Mouse (Mus musculus): ENCODE measurements around the gene Ddx20.

Ddx20 gene

GRCm38 (mm10) chr3:105668161-105668560 is 19.2 kb downstream of the Ddx20 start:
- no peak for DNase-seq (ENCODE audit: low read depth, low spot score)

GRCm38 (mm10) chr3:105666996-105667523 is 20.3 kb downstream of the Ddx20 start:
- DNase-seq (ENCODE audit: low read depth, low spot score) = no peak

DNA sequence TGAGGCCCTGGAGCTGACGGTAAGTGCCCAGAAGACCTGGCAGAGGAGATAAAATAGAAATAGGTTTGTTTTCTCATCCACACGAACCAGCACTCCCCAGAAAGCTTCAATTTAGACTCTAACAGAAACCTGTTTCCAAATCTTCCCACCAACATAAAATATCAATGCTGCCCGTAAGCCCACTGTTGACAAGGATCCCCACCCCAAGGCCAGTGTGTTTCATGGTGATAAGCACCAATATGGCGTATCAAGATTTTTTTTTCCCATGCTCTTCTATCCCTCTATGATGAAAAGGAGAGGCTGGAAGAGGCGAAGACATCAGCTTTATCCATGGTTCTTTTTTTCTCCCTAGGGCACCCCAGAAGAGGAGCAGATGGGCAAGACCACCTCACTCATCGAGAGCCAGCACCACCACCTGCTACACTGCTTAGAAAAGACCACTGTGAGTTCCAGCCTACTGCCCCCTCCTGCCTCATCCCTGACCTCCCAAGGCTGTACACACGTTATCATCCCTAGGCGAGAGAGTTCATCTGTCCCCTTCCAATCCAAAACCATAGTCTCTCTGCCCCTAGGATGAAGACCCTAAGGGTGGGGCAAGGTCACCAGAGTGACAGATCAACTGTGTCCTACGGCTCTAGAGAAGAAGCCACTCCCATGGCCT is 22.1 kb downstream of the Ddx20 start:
- DNase-seq (ENCODE audit: low read depth, low spot score) = no peak

GRCm38 (mm10) chr3:105663043-105663442 is 24.3 kb downstream of the Ddx20 start:
- DNase-seq (ENCODE audit: low read depth, low spot score) = no peak

DNA sequence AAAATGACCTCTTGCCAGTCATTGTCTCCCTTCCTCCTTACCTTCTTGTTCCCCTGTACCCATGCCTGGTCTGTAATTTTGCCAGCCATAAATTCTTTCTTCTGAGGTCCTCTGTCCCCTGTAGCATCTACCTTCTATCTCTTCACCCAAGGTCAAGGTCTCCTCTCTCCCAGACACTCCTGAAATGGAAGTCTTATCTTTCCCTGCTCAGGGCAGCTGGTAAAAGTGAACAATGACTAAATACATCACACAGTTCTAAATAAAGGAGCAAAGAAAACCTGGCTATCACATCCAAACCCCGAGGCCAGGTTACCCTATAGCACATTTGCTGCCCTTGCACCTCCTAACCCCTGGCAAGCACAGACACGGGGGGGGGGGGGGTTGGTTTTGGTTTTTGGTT is 26.8 kb downstream of the Ddx20 start:
- no peak for DNase-seq (ENCODE audit: low read depth, low spot score)

DNA sequence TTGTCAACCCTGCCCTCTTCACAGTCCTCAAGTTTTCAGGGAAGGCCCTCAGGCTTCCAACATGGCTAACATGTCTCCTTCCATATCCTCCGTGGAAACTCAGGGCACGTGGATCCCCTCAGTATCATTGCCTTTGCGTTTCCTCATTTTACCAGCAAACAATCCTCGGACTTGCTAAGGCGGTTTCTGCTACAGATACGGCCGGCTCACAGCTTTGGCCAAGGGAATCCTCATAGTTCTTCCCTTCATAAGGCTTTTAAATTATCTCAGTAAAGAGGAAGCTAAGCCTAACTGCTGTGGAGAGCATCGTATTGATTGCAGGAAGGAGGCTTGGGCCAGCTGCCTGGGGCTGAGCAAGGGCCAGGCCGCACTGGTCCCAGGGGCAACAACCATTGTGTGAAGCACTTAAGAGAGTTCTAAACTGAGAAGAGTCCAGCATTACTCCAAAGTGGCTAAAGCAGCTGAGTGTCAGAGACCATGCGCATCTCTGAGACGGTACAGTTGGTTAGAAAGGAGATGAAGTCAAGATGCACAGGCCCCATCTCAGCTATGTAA is 32.3 kb downstream of the Ddx20 start:
- DNase-seq (ENCODE audit: low read depth, low spot score) = no peak

DNA sequence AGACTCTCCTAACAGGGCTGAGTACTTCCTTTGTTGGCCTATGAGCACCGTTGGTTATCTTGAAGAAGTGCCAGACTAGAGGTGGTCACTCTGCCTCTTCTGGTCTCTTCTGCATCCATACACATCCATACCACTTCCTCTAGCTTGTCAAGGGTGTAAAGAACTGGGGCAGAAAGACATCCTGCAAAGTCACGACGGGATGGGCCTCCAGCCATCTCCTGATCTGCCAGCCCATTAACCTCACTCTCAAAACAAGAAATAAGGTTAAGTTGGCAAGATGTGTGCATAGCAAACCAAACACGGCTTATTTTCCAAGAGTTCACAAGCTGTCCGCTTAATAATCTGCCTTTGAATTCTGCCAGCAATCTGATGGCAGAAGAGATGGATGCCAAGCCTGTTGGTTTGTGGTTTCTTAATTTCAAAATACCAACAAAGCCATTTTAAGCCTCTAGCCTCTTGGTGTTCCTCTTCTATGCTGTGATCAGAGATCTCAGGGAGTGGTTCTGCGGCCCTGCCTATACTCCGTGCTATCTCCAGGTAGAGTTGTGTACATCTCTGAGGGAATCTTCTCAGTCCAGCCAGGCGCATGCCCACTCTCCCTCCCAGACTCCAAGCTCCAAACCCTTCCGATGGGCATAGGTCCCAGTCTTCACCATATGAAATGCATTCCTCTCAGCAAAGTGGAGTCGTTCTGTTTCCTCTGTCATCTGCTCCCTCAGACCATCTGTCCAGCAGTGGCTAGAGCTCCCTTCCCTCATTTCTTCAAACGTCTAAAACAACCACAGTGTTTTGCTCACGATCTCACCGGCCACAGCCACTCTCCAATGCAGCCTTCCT is 33.6 kb downstream of the Ddx20 start:
- no peak for DNase-seq (ENCODE audit: low read depth, low spot score)

DNA sequence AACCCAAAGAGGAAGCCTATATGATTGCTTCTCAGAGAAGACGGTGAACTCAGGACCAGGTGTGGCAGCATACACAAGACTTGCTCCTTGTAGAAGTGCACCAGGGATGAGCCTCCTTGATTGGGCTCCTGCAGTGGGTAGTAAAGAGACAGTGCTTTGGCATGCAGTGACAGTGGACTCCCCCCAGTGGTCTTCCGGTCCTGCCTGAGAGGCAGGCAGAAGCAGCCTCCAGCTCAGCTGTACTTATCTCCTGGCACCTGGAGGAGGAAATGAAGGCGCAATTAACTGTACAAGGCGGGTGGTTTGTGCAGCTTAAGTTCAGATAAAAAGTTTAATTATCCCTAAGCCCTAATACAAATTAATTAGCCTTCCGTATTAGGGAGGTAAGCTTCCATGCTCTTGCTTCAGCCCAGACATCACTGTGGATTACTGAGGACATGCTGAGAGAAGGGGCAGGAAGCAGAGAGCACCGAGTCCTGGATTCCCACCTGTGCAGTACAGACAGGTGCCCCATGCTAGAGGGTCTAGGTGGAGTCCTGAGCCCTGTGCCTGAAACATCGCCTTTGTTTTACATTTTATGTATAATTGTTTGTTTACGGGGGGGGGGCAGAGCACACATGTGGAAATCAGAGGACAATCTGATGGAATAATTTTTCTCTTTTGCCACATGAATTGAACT is 38.3 kb downstream of the Ddx20 start:
- no peak for DNase-seq (ENCODE audit: low read depth, low spot score)

- DNase-seq (ENCODE audit: low read depth, low spot score) = no peak
Observed at GRCm38 (mm10) chr3:105643566-105643965, 43.8 kb downstream of the Ddx20 start.

- DNase-seq (ENCODE audit: low read depth, low spot score) = no peak
Observed at GRCm38 (mm10) chr3:105642186-105642585, 45.2 kb downstream of the Ddx20 start.

- DNase-seq (ENCODE audit: low read depth, low spot score) = no peak
Observed at GRCm38 (mm10) chr3:105633021-105633420, 54.4 kb downstream of the Ddx20 start.

- peak; percentile 14 for DNase-seq (ENCODE audit: low read depth, low spot score)
Observed at GRCm38 (mm10) chr3:105632296-105632695, 55.1 kb downstream of the Ddx20 start.

All from forelimb bud, embryonic 11.5 days (tissue).